Mouse (Mus musculus): ENCODE measurements around the gene Apeh.
"Not testable (repeated sequence)": the region's sequence is repeated elsewhere in the genome, so short reads cannot be mapped to it uniquely, and the experiment has no call there.

The Apeh gene

GRCm38 (mm10) chr9:108094184-108094941 is at the start of gene Apeh:
Gene Apeh (minus strand): TSS chr9:108094606.
- peak; percentile 98 to 99 for DNase-seq

DNA sequence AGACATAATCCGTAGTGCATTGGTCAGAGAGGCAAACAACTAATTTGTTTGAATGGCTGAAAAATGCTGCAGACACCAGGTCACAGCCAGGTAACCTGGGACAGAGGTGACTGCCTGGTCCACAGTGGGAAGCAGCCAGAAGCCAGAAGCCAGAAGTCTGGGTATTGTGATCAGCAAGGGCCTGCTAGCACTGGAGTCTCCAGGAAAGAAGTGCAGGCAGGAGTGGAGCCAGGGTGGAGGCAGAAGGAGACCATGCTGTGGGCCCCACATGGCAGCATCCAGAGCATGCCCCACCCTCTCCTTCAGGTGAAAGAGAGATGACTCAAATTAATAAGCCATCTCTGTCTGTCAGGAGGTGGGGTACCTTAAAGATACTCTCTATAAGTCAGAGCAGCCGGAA is 49.1 kb upstream of the Apeh start:
- no peak for DNase-seq

- DNase-seq, result no peak
These were observed 47.0 kb upstream of the Apeh start for GRCm38 (mm10) chr9:108141387-108141786.

DNA sequence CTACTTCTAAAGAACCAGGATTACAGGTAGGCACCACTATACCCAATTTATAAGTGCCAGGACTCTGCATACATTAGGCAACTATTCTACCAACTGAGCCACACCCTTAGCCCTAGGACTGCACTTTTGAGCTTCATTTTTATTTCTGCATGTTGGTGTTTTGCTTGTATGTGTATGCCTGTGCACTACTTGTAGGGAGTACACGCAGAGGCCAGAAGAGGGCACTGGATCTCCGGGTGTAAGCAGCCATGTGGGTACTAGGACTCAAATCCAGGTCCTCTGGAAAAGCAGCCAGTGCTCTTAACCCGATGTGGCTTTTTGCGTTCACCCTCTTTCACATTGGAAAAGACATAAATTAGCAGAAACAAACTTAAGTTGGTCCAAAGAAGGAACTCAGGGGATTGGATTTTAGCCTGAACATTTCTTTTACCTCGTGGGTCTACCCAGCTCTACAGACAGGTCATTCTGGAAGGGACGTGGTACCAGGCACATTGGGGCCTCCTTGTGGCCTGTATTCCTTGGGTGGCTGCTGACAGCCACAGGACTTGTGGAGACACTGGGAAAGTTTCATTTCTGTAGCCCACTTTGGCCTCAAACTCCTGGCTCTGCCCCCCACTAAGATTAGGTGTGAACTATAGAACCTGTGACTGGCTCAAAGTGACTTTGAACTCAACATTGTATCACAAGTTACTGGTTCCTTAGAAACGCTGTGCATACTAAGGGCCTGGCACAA is 45.7 kb upstream of the Apeh start:
- DNase-seq, result no peak

- DNase-seq, result no peak
These were observed 45.0 kb upstream of the Apeh start for GRCm38 (mm10) chr9:108139169-108139962.

DNA sequence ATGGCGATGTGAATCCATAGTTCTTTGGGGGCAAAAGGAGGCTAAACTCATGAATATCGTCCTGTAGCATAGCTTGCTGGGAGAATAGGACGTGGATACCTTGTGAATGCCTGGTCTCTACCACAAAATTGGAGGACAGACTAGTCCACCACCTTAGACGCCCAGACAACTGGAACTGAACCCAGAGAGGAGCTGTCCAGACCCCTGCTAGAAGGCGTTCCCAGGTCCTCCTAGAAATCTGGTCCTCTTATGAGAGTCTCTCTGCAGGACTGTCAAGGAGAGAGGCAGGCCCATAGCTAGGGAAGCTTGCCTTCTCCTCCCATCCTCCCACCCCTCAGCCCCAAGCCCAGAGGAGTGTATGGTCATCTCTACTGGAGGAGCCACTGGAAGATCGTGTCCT is 43.7 kb upstream of the Apeh start:
- no peak for DNase-seq

- DNase-seq, result no peak
These were observed 43.1 kb upstream of the Apeh start for GRCm38 (mm10) chr9:108137523-108137922.

- DNase-seq, result no peak
These were observed 42.6 kb upstream of the Apeh start for GRCm38 (mm10) chr9:108136930-108137462.

GRCm38 (mm10) chr9:108136225-108136624 is 41.8 kb upstream of the Apeh start:
- DNase-seq, result peak in 1 of 2 experiments; percentile 41

DNA sequence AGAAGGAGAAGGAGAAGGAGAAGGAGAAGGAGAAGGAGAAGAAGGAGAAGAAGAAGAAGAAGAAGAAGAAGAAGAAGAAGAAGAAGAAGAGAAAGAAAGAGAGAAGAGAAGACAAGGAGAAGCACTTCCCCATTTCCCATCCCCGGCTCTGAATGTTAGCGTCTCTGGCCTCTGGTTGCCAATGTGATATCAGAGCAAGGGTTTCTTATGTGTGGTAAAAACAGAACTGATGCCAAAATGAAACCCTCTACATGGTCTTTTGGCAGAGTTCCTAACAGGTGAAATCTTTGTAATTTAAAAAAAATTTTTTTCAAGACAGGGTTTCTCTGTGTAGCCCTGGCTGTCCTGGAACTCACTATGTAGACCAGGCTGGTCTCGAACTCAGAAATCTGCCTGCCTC is 41.3 kb upstream of the Apeh start:
- DNase-seq, result not testable (repeated sequence)

GRCm38 (mm10) chr9:108133478-108133877 is 39.1 kb upstream of the Apeh start:
- DNase-seq, result no peak

- no peak for DNase-seq
These were observed 38.0 kb upstream of the Apeh start for GRCm38 (mm10) chr9:108132373-108132772.

DNA sequence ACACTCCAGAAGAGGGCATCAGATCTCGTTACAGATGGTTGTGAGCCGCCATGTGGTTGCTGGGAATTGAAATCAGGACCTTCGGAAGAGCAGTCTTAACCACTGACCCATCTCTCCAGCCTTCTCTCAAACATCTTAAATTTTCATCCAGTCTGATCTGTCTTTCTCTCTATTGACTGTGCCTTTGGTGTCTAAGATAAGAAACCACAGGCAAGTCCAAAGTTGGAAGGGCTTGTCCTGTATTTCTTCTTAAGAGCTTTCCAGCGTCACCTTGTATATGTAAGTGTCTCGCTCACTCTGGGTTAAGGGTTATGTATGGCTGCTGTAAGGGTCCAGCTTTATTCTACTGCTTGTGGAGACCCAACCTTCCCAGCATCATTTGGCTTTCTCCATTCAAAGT is 37.1 kb upstream of the Apeh start:
- DNase-seq, result no peak

GRCm38 (mm10) chr9:108129042-108129948 is 34.9 kb upstream of the Apeh start:
- no peak for DNase-seq

- DNase-seq, result no peak
These were observed 33.8 kb upstream of the Apeh start for GRCm38 (mm10) chr9:108128248-108128647.

GRCm38 (mm10) chr9:108126436-108127180 is 32.2 kb upstream of the Apeh start:
- DNase-seq, result no peak

DNA sequence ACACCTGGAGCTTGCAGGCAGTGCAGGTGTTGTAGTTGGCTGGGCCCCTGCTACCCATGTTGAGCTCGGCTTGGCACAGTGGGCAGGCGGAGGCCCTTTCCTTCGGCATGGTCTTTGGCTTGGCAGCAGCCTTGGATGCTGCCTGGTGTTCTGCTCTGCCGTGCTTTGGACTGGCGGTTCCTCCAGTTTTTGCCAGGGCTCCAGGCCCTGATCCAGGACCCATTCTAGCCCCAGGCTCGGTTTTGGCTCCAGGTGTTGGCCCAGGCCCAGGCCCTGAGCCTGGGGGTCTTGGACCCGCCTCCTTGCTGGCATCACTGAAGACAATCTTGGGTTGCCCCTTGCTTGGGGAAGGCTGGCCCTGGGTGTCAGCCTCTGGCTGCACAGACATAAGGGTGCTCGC is 31.3 kb upstream of the Apeh start:
- no peak for DNase-seq

- no peak for DNase-seq
These were observed 29.5 kb upstream of the Apeh start for GRCm38 (mm10) chr9:108123916-108124315.

- DNase-seq, result no peak
These were observed 27.0 kb upstream of the Apeh start for GRCm38 (mm10) chr9:108121170-108121969.

DNA sequence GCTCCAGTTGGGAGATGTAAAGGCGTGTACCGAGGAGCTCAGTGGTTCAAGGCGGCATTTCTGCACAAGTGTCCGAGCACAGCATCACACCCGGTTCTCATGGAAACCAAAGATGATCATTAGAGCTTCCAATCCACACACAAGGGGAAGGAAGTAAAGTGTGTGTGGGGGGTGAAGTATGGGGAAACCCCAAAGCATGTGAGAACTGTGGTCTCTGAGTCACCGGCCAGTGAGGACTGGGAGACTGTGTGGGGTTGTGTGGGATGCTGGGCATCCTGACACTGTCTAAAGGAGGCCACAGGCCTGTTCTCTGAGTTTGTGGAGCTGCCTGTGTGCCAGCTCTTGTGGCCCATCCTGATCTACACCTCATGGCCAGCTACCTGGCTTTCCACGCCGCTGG is 26.3 kb upstream of the Apeh start:
- no peak for DNase-seq

All from kidney, postnatal 4 days (tissue).